Mouse (Mus musculus) heart, embryonic 11.5 days (tissue): ENCODE results near the gene Man2a2. TPM values are rescaled to one million over a fixed set of nuclear protein-coding genes. Genes with fewer than 3 reads are reported as not detected.
A peak's percentile ranks its signal among the peaks of the same experiment; 100 is the strongest.

Source experiments
- ATAC-seq: fragments of 200-750 bp; cut with Nextera tagmentation; replicated peaks from 2 replicates; pipeline ENCODE4 v1.8.0; 2017; ENCODE audit warnings: moderate library complexity; ENCODE audit not compliant: insufficient number of reproducible peaks, low FRiP score, low TSS enrichment
- H3K27ac ChIP-seq: fragments of 300-500 bp; sonication (generic); 2 replicates; pipeline ENCODE4 v1.5.1; 2014; ENCODE audit warnings: mild to moderate bottlenecking, low read depth, low read length
- H3K27me3 ChIP-seq: fragments of 300-500 bp; sonication (generic); 2 replicates; pipeline ENCODE4 v1.6.1; 2014; ENCODE audit warnings: mild to moderate bottlenecking, low read length, mixed read lengths; ENCODE audit not compliant: control insufficient read depth, insufficient read depth
- H3K36me3 ChIP-seq: fragments of 300-500 bp; sonication (generic); 2 replicates; pipeline ENCODE4 v1.6.1; 2014; ENCODE audit warnings: mild to moderate bottlenecking, low read length, moderate library complexity, mixed read lengths; ENCODE audit not compliant: control insufficient read depth, insufficient read depth
- H3K4me1 ChIP-seq: fragments of 300-500 bp; sonication (generic); 2 replicates; pipeline ENCODE4 v1.6.1; 2014; ENCODE audit warnings: low read length; ENCODE audit not compliant: control insufficient read depth, insufficient read depth
- H3K4me2 ChIP-seq: fragments of 300-500 bp; sonication (generic); 2 replicates; pipeline ENCODE4 v1.6.1; 2014; ENCODE audit warnings: mild to moderate bottlenecking, moderate library complexity
- H3K4me3 ChIP-seq: fragments of 300-500 bp; sonication (generic); 2 replicates; pipeline ENCODE4 v1.5.1; 2014; ENCODE audit warnings: low read depth, low read length
- H3K9ac ChIP-seq: fragments of 300-500 bp; sonication (generic); 2 replicates; pipeline ENCODE4 v1.6.1; 2014; ENCODE audit warnings: mild to moderate bottlenecking, low read depth, low read length, moderate library complexity
- H3K9me3 ChIP-seq: fragments of 300-500 bp; sonication (generic); replicated peaks from 2 replicates; pipeline ENCODE4 v1.6.1; 2016; ENCODE audit warnings: low read length; ENCODE audit not compliant: control insufficient read depth
- WGBS: fragments of 180-500 bp; shearing (Covaris S2); extraction: QIAGEN DNeasy Blood & Tissue Kit; methylation state at CpG from one replicate; pipeline ENCODE4 v1.1.7; 2014; ENCODE audit not compliant: insufficient replicate concordance; 5-methylcytosine and 5-hydroxymethylcytosine counted together
- polyA plus RNA-seq: library from polyadenylated mRNA; unstranded; fragments of >200 nt; fragmentation: Nextera tagmentation; extraction: Ambion mirVana; gene quantifications from 2 replicates; pipeline ENCODE4 v1.2.1, GENCODE M21; 2014

The Man2a2 gene
- polyA plus RNA-seq, 1 experiment from 2014 or later: 12.3 TPM

GRCm38 (mm10) chr7:80412781-80413180 lies 41.6 kb upstream of the Man2a2 start:
- H3K4me1 ChIP-seq: no peaks in the 10 kb centered on the region
- no peak overlapping the region for H3K4me2 ChIP-seq
- H3K27me3 ChIP-seq: no peaks in the 10 kb centered on the region
- H3K9ac ChIP-seq: no peak overlapping the region
- WGBS: 75% methylated on average over 5 of the region's 5 CpGs
- H3K36me3 ChIP-seq: no peaks in the 10 kb centered on the region
- H3K27ac ChIP-seq: no peak overlapping the region
- no peak for ATAC-seq
- H3K9me3 ChIP-seq: no peaks in the 10 kb centered on the region
- no peak overlapping the region for H3K4me3 ChIP-seq

GRCm38 (mm10) chr7:80412279-80412678 lies 41.1 kb upstream of the Man2a2 start:
- no peak for ATAC-seq
- H3K27ac ChIP-seq: no peak overlapping the region
- no peaks in the 10 kb centered on the region for H3K27me3 ChIP-seq
- H3K4me1 ChIP-seq: no peaks in the 10 kb centered on the region
- no peaks in the 10 kb centered on the region for H3K36me3 ChIP-seq
- no peak overlapping the region for H3K4me2 ChIP-seq
- no peak overlapping the region for H3K9ac ChIP-seq
- no peaks in the 10 kb centered on the region for H3K9me3 ChIP-seq
- 78% methylated on average over 10 of the region's 10 CpGs for WGBS
- no peak overlapping the region for H3K4me3 ChIP-seq

- Histone ChIP-seq H3K4me2 (no peak overlapping the region), H3K4me1 (peaks cover 1% of the 10 kb centered on the region; the same call in 1 of the 2 replicates), H3K9me3 (no peaks in the 10 kb centered on the region), H3K9ac (no peak overlapping the region), H3K27me3 (no peaks in the 10 kb centered on the region), H3K36me3 (no peaks in the 10 kb centered on the region), H3K27ac (no peak overlapping the region), H3K4me3 (no peak overlapping the region)
- 79% methylated on average over 9 of the region's 9 CpGs for WGBS
- ATAC-seq: no peak
These were observed 39.2 kb upstream of the Man2a2 start for GRCm38 (mm10) chr7:80410380-80410779.

GRCm38 (mm10) chr7:80407712-80408111 lies 36.5 kb upstream of the Man2a2 start:
- Histone ChIP-seq H3K4me3 (no peak overlapping the region), H3K27me3 (no peaks in the 10 kb centered on the region), H3K4me2 (no peak overlapping the region), H3K27ac (no peak overlapping the region), H3K9me3 (no peaks in the 10 kb centered on the region), H3K36me3 (no peaks in the 10 kb centered on the region), H3K9ac (no peak overlapping the region), H3K4me1 (peaks cover 17% of the 10 kb centered on the region)
- 70% methylated on average over 9 of the region's 9 CpGs for WGBS
- no peak for ATAC-seq

DNA sequence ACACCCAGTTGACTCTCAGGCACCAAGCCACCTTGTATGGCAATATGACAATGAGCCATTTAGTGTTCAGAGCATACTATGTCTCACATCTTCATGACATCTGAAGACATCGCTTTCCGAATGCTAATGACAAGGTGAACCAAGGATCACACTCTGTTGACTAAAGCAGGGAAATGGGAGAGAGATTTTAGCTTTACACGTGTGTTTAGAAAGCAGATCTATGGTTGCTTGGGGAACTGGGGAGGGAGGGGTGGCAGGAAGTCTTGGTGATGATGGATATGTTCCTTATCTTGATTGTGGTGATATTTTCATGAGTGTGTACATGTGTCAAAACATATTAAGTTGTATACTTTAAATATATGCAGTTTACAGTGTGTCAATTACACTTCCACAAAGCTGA lies 35.0 kb upstream of the Man2a2 start:
- Histone ChIP-seq H3K4me1 (peaks cover 20% of the 10 kb centered on the region), H3K9ac (no peak overlapping the region), H3K27ac (no peak overlapping the region), H3K4me3 (no peak overlapping the region), H3K9me3 (no peaks in the 10 kb centered on the region), H3K36me3 (no peaks in the 10 kb centered on the region), H3K4me2 (no peak overlapping the region), H3K27me3 (no peaks in the 10 kb centered on the region)
- no peak for ATAC-seq
- WGBS: 74% methylated on average over 3 of the region's 3 CpGs

DNA sequence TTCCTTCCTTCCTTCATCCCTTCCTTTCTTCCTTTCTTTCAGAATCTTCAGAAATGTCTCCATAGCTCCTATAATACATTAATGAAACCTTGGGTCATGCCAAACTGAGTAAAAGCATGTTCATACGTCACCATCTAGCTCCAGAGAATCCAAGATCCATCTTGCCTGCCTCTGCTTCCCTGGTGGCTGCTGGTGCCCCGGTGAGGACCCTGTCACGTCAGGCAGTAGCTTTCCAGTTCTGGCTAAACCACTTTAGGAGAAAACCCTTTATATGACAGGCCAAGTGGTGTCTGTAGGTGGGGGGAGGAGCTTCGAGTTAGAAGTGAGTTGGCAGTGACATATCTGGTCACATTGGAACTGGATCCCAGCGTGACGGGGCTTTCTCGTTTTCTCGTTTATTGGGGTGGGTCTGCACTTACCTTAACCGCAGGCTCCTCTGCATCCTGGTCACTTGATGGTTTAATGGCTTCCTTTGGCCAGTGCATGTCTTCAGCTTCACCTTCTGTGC lies 34.1 kb upstream of the Man2a2 start, which contains the start of gene Furin:
Gene Furin, minus strand, starts transcription at position 249 of the 508 bp plus-strand sequence.
- no peak for ATAC-seq
- Histone ChIP-seq H3K4me3 (no peak within 1 kb of the TSS), H3K27me3 (no peaks in the 10 kb centered on the region), H3K27ac (peak within 1 kb of the TSS; percentile 94), H3K36me3 (no peaks in the 10 kb centered on the region), H3K9me3 (no peaks in the 10 kb centered on the region), H3K9ac (0 out of 2 replicates have a peak within 1 kb of the TSS, but pooled peaks have one; percentile 24), H3K4me1 (peaks cover 29% of the 10 kb centered on the region), H3K4me2 (no peak within 1 kb of the TSS)
- 62% methylated on average over 9 of the region's 9 CpGs for WGBS

- Histone ChIP-seq H3K27me3 (no peaks in the 10 kb centered on the region), H3K27ac (peak overlapping the region; percentile 94), H3K4me2 (no peak overlapping the region), H3K9ac (0 out of 2 replicates have a peak overlapping the region, but pooled peaks have one; percentile 24), H3K4me3 (no peak overlapping the region), H3K9me3 (no peaks in the 10 kb centered on the region), H3K36me3 (no peaks in the 10 kb centered on the region), H3K4me1 (peaks cover 35% of the 10 kb centered on the region)
- ATAC-seq: no peak
- WGBS: 38% methylated on average over 7 of the region's 7 CpGs
These were observed 33.1 kb upstream of the Man2a2 start for GRCm38 (mm10) chr7:80404101-80404894.

DNA sequence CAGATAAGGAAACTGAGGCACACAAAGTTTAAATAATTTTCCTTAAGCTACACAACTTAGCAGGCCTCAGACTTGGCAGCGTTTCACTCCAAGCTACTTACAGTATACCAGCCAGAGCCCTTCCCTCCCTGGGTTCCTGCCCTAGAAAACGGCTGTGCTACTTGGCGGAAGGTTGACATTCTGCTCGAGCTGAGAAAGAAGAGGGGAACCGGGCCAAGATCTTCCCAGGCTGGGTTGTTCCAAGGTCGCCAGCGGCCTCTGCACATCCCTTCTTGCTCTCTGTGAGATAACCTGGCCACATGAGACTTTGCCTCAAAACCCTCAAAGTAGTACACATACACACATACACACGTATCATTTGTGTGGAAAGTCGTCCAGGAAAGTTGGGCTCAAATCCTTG lies 32.4 kb upstream of the Man2a2 start:
- Histone ChIP-seq H3K9ac (no peak overlapping the region), H3K4me1 (peaks cover 35% of the 10 kb centered on the region), H3K27me3 (no peaks in the 10 kb centered on the region), H3K27ac (peak overlapping the region; percentile 94), H3K9me3 (no peaks in the 10 kb centered on the region), H3K36me3 (no peaks in the 10 kb centered on the region), H3K4me3 (peak overlapping the region; percentile 97), H3K4me2 (peak overlapping the region; percentile 92)
- WGBS: 37% methylated on average over 9 of the region's 9 CpGs
- no peak for ATAC-seq
